In genomic region chr7:65375176-65375575, GRCm38 (mm10) we compare ENCODE assay signal across 11 mouse cellular contexts.
DNase-seq lines count a peak whose midpoint lies in the region; ATAC-seq and TF ChIP-seq lines count a peak whose summit lies in the region.
"Had no signal": no experiment of that assay in that cellular context is flagged by ENCODE, and none has a peak within 500 bp of the region (broad histone marks: within the 10 kb centered on the region; RNA-seq: fewer than 3 reads in every experiment).

No protein-coding gene starts in this region.

- no peak overlapping the region for H3K4me3 ChIP-seq in left cerebral cortex, adult 2 months
- H3K4me3 ChIP-seq in heart, embryonic 10.5 days = no peak overlapping the region
- H3K4me3 ChIP-seq: liver, embryonic 15.5 days; neural tube, embryonic 12.5 days had no signal

- no peak overlapping the region for H3K27ac ChIP-seq in left cerebral cortex, adult 2 months
- H3K27ac ChIP-seq in heart, embryonic 10.5 days = peak overlapping the region; percentile 56
- H3K27ac ChIP-seq: liver, embryonic 15.5 days; neural tube, embryonic 12.5 days had no signal

- intact Hi-C loops in left cerebral cortex, postnatal 4 days (cut with DNase I) = no loop called here
- intact Hi-C loops in left cerebral cortex, adult 2 months (cut with DNase I) = no loop called here

- no peak for TF ChIP-seq CTCF in left cerebral cortex, adult 2 months (IDR thresholded peaks at IDR 0.05)

- H3K9me3 ChIP-seq in heart, embryonic 10.5 days = no peaks in the 10 kb centered on the region
- H3K9me3 ChIP-seq: liver, embryonic 15.5 days; neural tube, embryonic 12.5 days had no signal

- WGBS in heart, embryonic 10.5 days = 56% methylated on average over 8 of the region's 8 CpGs

- peaks cover 40% of the 10 kb centered on the region for H3K4me1 ChIP-seq in heart, embryonic 10.5 days
- H3K4me1 ChIP-seq: neural tube, embryonic 12.5 days had no signal

- H3K36me3 ChIP-seq in heart, embryonic 10.5 days = no peaks in the 10 kb centered on the region
- H3K36me3 ChIP-seq: liver, embryonic 15.5 days; neural tube, embryonic 12.5 days had no signal

- ATAC-seq in granulocyte monocyte progenitor cell, adult 5-6 weeks (replicated peaks; ENCODE audit: poor library complexity, severe bottlenecking) = no peak
- ATAC-seq: forebrain, embryonic 14.5 days had no signal

- peak; percentile 13 for DNase-seq in left cerebral cortex, postnatal 4 days
- DNase-seq in left cerebral cortex, adult 2 months (ENCODE audit: extremely low spot score in 1 of 2, low spot score in 2 of 2) = no peak
- DNase-seq in heart, embryonic 10.5 days (ENCODE audit: low spot score) = no peak
- DNase-seq in kidney, adult 8-10 months = peak; percentile 53 to 64
- peak; percentile 86 for DNase-seq in lung, postnatal 36 days
- DNase-seq in layer of hippocampus, postnatal 14 days (ENCODE audit: low spot score in 2 of 2) = no peak
- DNase-seq in urinary bladder, adult 18-20 months (ENCODE audit: low spot score in 2 of 2) = no peak

- no peaks in the 10 kb centered on the region for H3K27me3 ChIP-seq in heart, embryonic 10.5 days (ENCODE audit: insufficient read depth, poor library complexity, severe bottlenecking)
- H3K27me3 ChIP-seq: neural tube, embryonic 12.5 days had no signal

Comparison
In these comparisons a context has a peak if more than half of its experiments do, and no peak if none do; other contexts are left out.
1. DNase-seq: peak in left cerebral cortex, postnatal 4 days (single experiment), kidney, adult 8-10 months (2 of 2) and lung, postnatal 36 days (single experiment); none in left cerebral cortex, adult 2 months (0 of 2), heart, embryonic 10.5 days (single experiment), layer of hippocampus, postnatal 14 days (0 of 2) and urinary bladder, adult 18-20 months (0 of 2).